Mouse (Mus musculus): ENCODE measurements at regions not wholly inside any gene's neighbourhood (a gene's known extent, or its start where the extent isn't known, plus 50 kb on each side); places are given as distances from the start of the nearest gene placed in this dataset.

GRCm38 (mm10) chr4:71811444-71811843, 53.7 kb upstream of the Gm11232 start:
- no peak for DNase-seq (ENCODE audit: low spot score)

GRCm38 (mm10) chr4:71808271-71808670, 50.5 kb upstream of the Gm11232 start:
- DNase-seq (ENCODE audit: low spot score), result no peak

Measured in adipocyte (in vitro differentiated cells).